Mouse (Mus musculus): Measurements from ENCODE around the gene Rapgef3. TPM values are rescaled to one million over a fixed set of nuclear protein-coding genes. Genes with fewer than 3 reads are reported as not detected.

The Rapgef3 gene
- polyA plus RNA-seq, 1 experiment from 2014 or later, result 1.9 TPM

DNA sequence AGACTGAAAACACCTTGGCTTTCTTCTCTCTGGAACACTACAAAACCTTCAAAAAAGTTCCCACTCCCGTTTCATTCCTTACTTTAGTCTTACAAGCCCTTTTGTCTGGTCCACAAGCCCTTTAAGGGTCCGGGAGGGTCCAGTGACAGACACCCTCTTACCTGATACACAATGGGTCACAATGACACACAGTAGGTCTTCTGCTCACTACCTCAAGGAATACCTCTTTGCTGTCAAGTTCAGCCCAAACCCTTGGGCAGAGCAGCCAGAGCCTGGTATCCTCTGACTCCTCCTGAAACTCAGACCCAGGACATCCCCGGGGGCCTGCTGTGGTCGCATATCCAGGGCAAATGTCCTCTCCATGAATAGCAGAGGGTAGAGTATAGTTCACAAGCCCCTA, 18.8 kb downstream of the Rapgef3 start:
- 82% methylated on average over 4 of the region's 4 CpGs for WGBS (ENCODE audit: insufficient replicate concordance)
- Histone ChIP-seq H3K36me3 (replicated peaks; ENCODE audit: insufficient read depth, low read length) (no peaks in the 10 kb centered on the region), H3K4me2 (ENCODE audit: low read depth, low read length) (no peak overlapping the region), H3K27me3 (ENCODE audit: insufficient read depth, low read length) (no peaks in the 10 kb centered on the region), H3K27ac (ENCODE audit: low read depth) (no peak overlapping the region), H3K4me1 (ENCODE audit: insufficient read depth) (peaks cover 27% of the 10 kb centered on the region), H3K9ac (replicated peaks) (no peak overlapping the region), H3K9me3 (ENCODE audit: low read length) (no peaks in the 10 kb centered on the region), H3K4me3 (ENCODE audit: low read depth, low read length) (no peak overlapping the region)
- TF ChIP-seq CTCF (IDR thresholded peaks at IDR 0.05; ENCODE audit: low read depth) (no peak), EP300 (IDR thresholded peaks at IDR 0.05; ENCODE audit: low read depth) (no peak)
- ATAC-seq (no peak), DNase-seq (no peak)

DNA sequence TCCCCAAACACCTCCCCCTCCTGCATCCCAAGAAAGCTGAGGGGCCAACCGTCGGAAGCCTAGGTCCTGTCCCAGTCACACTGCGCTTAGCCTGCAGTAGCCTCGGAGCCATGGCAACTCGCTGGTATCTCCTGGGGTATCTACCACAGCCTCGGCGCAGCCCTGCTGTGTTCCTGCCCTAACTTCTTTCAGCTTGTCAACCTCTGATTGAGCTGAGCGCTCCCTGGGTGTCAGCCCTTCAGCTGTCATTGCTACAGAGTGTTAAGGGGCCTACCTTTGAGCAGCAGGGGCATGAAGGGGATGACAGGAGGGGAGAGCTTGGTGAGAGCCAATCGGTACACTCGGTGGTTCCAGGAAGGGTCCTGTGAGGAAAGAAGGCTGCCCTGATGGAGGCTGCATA, 19.5 kb downstream of the Rapgef3 start:
- Histone ChIP-seq H3K4me3 (ENCODE audit: low read depth, low read length) (no peak overlapping the region), H3K27me3 (ENCODE audit: insufficient read depth, low read length) (no peaks in the 10 kb centered on the region), H3K4me1 (ENCODE audit: insufficient read depth) (peaks cover 27% of the 10 kb centered on the region), H3K36me3 (replicated peaks; ENCODE audit: insufficient read depth, low read length) (no peaks in the 10 kb centered on the region), H3K27ac (ENCODE audit: low read depth) (no peak overlapping the region), H3K4me2 (ENCODE audit: low read depth, low read length) (no peak overlapping the region), H3K9me3 (ENCODE audit: low read length) (no peaks in the 10 kb centered on the region), H3K9ac (replicated peaks) (no peak overlapping the region)
- 44% methylated on average over 10 of the region's 10 CpGs for WGBS (ENCODE audit: insufficient replicate concordance)
- peak; percentile 36 for ATAC-seq
- no peak for TF ChIP-seq CTCF (IDR thresholded peaks at IDR 0.05; ENCODE audit: low read depth)
- DNase-seq, result no peak

DNA sequence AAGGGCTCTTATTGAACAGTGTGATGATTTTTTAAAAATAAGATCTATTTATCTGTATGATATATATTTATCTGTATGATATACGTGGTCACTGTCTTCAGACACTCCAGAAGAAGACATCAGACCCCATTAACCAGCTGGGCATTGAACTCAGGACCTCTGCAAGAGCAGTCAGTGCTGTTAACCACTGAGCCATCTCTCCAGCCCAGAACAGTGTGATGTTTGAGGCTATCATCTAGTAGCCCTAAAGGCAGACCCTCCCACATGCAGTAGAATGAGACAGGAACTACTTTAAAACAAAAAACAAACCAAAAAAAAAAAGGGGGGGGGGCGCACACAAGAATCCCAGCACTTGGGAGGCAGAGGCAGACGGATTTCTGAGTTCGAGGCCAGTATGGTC, 20.3 kb downstream of the Rapgef3 start:
- TF ChIP-seq EP300 (IDR thresholded peaks at IDR 0.05; ENCODE audit: low read depth), result no peak

DNA sequence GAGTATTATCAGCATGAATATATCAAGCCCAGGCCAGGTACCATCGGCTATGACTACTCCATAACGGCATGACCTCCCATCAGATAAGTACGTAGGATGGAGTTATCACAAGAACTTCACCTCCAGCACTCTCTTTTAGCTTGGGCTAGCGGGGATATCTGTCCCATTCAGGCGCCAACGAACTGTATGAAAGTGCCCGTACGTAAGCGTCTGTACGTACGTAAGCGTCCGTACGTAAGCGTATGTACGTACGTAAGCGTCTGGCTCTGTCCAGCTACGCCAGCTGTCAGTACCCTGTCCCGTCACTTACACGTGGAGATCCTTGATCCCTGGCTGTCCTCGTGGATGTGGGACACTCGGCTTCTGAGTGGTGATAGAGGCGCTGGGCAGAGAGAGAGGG, 21.0 kb downstream of the Rapgef3 start:
- no peaks in the 10 kb centered on the region for H3K27me3 ChIP-seq (ENCODE audit: insufficient read depth, low read length)
- no peak overlapping the region for H3K27ac ChIP-seq (ENCODE audit: low read depth)
- DNase-seq, result no peak
- no peak overlapping the region for H3K9ac ChIP-seq (replicated peaks)
- H3K9me3 ChIP-seq (ENCODE audit: low read length), result no peaks in the 10 kb centered on the region
- H3K36me3 ChIP-seq (replicated peaks; ENCODE audit: insufficient read depth, low read length), result no peaks in the 10 kb centered on the region
- WGBS (ENCODE audit: insufficient replicate concordance), result 71% methylated on average over 24 of the region's 24 CpGs
- peaks cover 32% of the 10 kb centered on the region for H3K4me1 ChIP-seq (ENCODE audit: insufficient read depth)
- no peak overlapping the region for H3K4me3 ChIP-seq (ENCODE audit: low read depth, low read length)
- peak; percentile 69 for TF ChIP-seq EP300 (IDR thresholded peaks at IDR 0.05; ENCODE audit: low read depth)
- TF ChIP-seq CTCF (IDR thresholded peaks at IDR 0.05; ENCODE audit: low read depth), result no peak
- peak; percentile 18; the same call in 1 of the 2 replicates for ATAC-seq
- H3K4me2 ChIP-seq (ENCODE audit: low read depth, low read length), result no peak overlapping the region

More for the DNA sequence above, 20.3 kb downstream of the Rapgef3 start:
- no peak overlapping the region for H3K9ac ChIP-seq (replicated peaks)
- H3K4me2 ChIP-seq (ENCODE audit: low read depth, low read length), result no peak overlapping the region
- H3K36me3 ChIP-seq (replicated peaks; ENCODE audit: insufficient read depth, low read length), result no peaks in the 10 kb centered on the region
- peaks cover 27% of the 10 kb centered on the region for H3K4me1 ChIP-seq (ENCODE audit: insufficient read depth)
- H3K27me3 ChIP-seq (ENCODE audit: insufficient read depth, low read length), result no peaks in the 10 kb centered on the region
- DNase-seq (no peak), ATAC-seq (no peak)
- H3K4me3 ChIP-seq (ENCODE audit: low read depth, low read length), result no peak overlapping the region
- H3K9me3 ChIP-seq (ENCODE audit: low read length), result no peaks in the 10 kb centered on the region
- 82% methylated on average over 4 of the region's 4 CpGs for WGBS (ENCODE audit: insufficient replicate concordance)
- no peak overlapping the region for H3K27ac ChIP-seq (ENCODE audit: low read depth)

DNA sequence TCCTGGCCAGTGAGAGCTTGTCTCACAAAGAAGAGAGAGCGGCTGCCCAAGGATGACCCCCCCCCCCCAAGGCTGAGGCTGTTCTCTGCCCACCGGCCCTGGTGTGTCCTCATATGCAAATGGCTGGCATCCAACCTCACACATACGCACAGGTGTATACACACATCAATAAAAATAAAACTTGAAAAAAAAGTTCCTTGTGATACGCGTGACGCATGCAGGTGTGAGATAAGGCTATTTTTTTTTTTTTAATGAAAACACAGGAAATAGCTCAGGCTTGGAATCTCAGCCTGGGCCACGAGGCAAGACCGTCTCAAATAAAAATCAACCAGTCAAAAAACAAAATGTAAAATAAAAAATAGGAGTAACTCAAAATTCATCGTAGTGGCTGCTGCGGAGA, 21.5 kb downstream of the Rapgef3 start:
- H3K9ac ChIP-seq (replicated peaks), result no peak overlapping the region
- no peaks in the 10 kb centered on the region for H3K9me3 ChIP-seq (ENCODE audit: low read length)
- no peak overlapping the region for H3K4me3 ChIP-seq (ENCODE audit: low read depth, low read length)
- TF ChIP-seq CTCF (IDR thresholded peaks at IDR 0.05; ENCODE audit: low read depth) (no peak), EP300 (IDR thresholded peaks at IDR 0.05; ENCODE audit: low read depth) (no peak)
- WGBS (ENCODE audit: insufficient replicate concordance), result 75% methylated on average over 10 of the region's 10 CpGs
- no peak overlapping the region for H3K27ac ChIP-seq (ENCODE audit: low read depth)
- DNase-seq, result no peak
- no peak for ATAC-seq
- H3K4me2 ChIP-seq (ENCODE audit: low read depth, low read length), result no peak overlapping the region
- H3K4me1 ChIP-seq (ENCODE audit: insufficient read depth), result peaks cover 33% of the 10 kb centered on the region
- H3K27me3 ChIP-seq (ENCODE audit: insufficient read depth, low read length), result no peaks in the 10 kb centered on the region
- no peaks in the 10 kb centered on the region for H3K36me3 ChIP-seq (replicated peaks; ENCODE audit: insufficient read depth, low read length)

DNA sequence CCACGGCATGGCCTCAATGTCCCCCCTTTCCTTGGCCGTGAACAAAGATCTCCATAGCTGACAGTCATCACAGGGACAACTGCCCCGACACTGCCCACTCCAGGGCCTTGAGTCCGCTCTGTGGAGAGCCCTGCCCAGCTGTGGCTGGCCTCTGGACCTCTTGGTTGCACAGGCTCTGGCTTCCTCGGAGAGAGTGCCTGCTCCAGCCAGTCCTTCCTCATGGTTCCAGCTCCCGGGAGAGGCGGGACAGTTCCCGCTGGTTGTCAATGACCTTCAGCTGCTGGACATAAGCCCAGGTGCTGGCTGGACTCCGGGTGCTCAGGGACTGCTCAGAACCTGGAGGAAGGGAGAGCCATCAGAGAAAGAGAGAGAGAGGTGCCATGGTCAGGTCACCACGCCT, 22.4 kb downstream of the Rapgef3 start:
- no peaks in the 10 kb centered on the region for H3K27me3 ChIP-seq (ENCODE audit: insufficient read depth, low read length)
- 61% methylated on average over 10 of the region's 10 CpGs for WGBS (ENCODE audit: insufficient replicate concordance)
- no peak overlapping the region for H3K4me3 ChIP-seq (ENCODE audit: low read depth, low read length)
- no peaks in the 10 kb centered on the region for H3K9me3 ChIP-seq (ENCODE audit: low read length)
- no peak overlapping the region for H3K4me2 ChIP-seq (ENCODE audit: low read depth, low read length)
- H3K9ac ChIP-seq (replicated peaks), result no peak overlapping the region
- peak overlapping the region; percentile 69 for H3K27ac ChIP-seq (ENCODE audit: low read depth)
- peaks cover 29% of the 10 kb centered on the region for H3K4me1 ChIP-seq (ENCODE audit: insufficient read depth)
- DNase-seq (no peak), ATAC-seq (peak; percentile 14; the same call in 1 of the 2 replicates)
- H3K36me3 ChIP-seq (replicated peaks; ENCODE audit: insufficient read depth, low read length), result no peaks in the 10 kb centered on the region
- TF ChIP-seq CTCF (IDR thresholded peaks at IDR 0.05; ENCODE audit: low read depth), result no peak
- TF ChIP-seq EP300 (IDR thresholded peaks at IDR 0.05; ENCODE audit: low read depth), result no peak

DNA sequence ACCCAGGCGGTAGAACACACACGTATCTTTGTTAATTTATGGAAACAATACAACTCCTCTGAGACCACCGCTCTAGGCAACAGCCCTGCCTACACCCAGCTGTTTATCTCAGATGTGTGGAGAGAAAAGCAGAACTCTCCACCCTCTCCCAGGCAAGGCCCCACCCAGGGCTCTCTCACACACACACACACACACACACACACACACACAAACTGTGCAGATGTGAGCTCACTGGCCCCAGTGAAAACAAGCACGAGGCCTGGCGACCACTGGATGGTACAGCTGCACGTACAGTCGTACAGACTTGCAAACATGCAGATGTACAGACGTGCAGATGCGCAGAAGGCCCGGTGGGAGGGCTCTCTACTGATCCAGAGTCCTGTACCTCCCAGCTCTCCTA, 22.8 kb downstream of the Rapgef3 start:
- H3K9ac ChIP-seq (replicated peaks), result no peak overlapping the region
- no peak overlapping the region for H3K4me2 ChIP-seq (ENCODE audit: low read depth, low read length)
- H3K4me3 ChIP-seq (ENCODE audit: low read depth, low read length), result no peak overlapping the region
- TF ChIP-seq EP300 (IDR thresholded peaks at IDR 0.05; ENCODE audit: low read depth), result peak; percentile 45; the same call in 1 of the 2 replicates
- no peak for TF ChIP-seq CTCF (IDR thresholded peaks at IDR 0.05; ENCODE audit: low read depth)
- no peaks in the 10 kb centered on the region for H3K27me3 ChIP-seq (ENCODE audit: insufficient read depth, low read length)
- ATAC-seq, result peak; percentile 83
- H3K9me3 ChIP-seq (ENCODE audit: low read length), result no peaks in the 10 kb centered on the region
- peaks cover 26% of the 10 kb centered on the region for H3K4me1 ChIP-seq (ENCODE audit: insufficient read depth)
- peak; percentile 72 for DNase-seq
- WGBS (ENCODE audit: insufficient replicate concordance), result 43% methylated on average over 10 of the region's 10 CpGs
- peak overlapping the region; percentile 69; the same call in 1 of the 2 replicates for H3K27ac ChIP-seq (ENCODE audit: low read depth)
- no peaks in the 10 kb centered on the region for H3K36me3 ChIP-seq (replicated peaks; ENCODE audit: insufficient read depth, low read length)
